Mouse (Mus musculus): ENCODE results near the gene Zfyve28.
A peak's percentile ranks its signal among the peaks of the same experiment; 100 is the strongest.

Zfyve28 gene

DNA sequence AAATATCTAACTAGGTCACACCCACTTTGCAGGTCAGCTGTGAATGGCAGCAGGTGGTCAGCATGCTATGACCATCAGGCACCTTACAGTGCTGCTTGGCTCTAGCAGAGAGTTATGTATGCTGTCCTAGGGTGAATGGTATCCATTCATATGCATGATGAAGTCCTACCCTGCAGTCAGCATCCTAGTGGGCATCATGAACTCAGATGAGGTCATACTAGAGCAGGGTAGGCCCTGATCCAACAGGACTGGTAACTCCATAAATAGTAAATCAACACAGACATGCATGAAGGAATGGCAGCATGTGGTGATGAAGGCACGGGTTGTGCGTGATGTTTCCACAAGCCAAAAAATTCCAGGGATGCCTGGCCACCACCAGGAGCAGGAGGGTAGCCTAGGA, 82.5 kb downstream of the Zfyve28 start:
- no peak for DNase-seq (ENCODE audit: low read depth)

- no peak for DNase-seq (ENCODE audit: low read depth)
Observed at GRCm38 (mm10) chr5:34204911-34205310, 83.3 kb downstream of the Zfyve28 start.

- DNase-seq (ENCODE audit: low read depth) = no peak
Observed at GRCm38 (mm10) chr5:34202006-34202405, 86.2 kb downstream of the Zfyve28 start.

DNA sequence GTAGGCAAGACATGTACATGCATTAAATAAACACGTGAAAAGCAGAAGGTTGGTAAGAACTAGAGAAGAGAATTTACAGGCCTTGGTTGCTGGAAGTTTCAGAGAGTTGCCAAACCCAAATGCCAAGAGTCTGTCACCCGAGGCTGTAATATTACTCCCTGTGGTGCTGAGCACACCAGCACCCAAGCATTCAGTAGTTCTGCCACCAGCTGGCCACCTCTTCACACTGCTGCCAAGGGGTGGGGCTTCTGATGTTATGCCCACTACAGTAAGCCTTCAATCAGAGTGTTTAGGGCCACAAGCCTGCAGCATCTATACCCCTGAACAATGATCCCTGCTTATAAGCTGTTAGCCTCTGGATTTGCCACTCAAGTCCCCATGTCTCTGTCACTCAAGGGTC, 86.9 kb downstream of the Zfyve28 start:
- DNase-seq (ENCODE audit: low read depth) = no peak

DNA sequence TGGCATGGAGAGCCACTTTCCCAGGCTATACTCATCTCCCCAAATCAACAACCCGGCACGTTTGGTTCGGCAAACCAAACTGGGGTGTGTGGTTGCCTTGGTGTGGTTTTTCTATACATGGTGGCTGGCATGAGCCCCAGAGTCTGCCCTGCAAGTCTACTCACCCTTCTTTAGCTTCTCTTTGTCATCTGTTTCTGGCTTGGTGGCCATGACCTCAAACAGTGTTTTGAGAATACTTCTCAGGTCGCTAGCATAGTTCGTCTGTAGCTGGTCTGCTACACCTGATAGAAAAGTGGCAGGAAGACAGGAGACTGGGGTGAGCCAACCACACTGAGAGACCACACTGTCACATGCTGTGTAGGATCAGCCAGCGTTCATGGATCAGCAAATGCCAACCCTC, 89.6 kb downstream of the Zfyve28 start:
- DNase-seq (ENCODE audit: low read depth) = no peak

DNA sequence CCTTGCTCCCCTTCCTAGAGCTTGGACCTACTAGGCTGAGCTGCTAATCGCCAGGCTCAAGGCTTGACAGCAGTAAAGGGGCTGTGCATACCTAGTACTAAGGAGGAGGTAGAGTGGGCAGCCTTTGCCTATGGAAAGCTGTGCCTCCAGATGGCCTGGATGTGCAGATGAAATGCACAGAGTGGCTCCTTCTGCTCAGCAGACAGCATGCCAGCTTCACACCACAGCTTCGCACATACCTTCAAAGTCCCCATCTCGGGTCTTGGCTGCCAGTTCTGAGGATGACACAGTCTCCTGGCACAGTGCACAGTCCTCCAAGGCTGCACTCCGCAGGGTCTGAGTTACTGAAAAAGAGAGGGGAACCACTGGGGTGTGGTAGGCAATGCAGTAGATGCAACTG, 91.0 kb downstream of the Zfyve28 start:
- DNase-seq (ENCODE audit: low read depth) = no peak

DNA sequence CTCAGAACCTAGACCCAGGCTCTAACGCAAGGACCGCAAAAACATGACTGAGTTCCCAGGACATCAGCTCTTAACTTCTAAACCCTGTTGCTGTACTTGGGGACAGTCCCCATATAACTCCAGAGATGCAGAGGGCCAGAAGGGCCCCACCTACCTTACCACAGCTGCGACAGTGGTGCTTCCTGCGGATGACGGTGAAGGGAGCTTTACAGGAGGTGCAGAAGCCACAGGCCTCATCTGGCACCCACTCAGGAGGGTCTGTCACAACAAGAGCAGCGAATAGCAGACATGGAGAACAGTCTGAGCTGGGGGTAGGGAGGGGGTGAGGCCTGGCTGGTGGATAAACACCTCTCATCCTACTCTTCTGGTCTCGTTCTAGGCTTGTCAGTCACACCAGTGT, 91.8 kb downstream of the Zfyve28 start:
- DNase-seq (ENCODE audit: low read depth) = no peak

- no peak for DNase-seq (ENCODE audit: low read depth)
Observed at GRCm38 (mm10) chr5:34195786-34196185, 92.5 kb downstream of the Zfyve28 start.

DNA sequence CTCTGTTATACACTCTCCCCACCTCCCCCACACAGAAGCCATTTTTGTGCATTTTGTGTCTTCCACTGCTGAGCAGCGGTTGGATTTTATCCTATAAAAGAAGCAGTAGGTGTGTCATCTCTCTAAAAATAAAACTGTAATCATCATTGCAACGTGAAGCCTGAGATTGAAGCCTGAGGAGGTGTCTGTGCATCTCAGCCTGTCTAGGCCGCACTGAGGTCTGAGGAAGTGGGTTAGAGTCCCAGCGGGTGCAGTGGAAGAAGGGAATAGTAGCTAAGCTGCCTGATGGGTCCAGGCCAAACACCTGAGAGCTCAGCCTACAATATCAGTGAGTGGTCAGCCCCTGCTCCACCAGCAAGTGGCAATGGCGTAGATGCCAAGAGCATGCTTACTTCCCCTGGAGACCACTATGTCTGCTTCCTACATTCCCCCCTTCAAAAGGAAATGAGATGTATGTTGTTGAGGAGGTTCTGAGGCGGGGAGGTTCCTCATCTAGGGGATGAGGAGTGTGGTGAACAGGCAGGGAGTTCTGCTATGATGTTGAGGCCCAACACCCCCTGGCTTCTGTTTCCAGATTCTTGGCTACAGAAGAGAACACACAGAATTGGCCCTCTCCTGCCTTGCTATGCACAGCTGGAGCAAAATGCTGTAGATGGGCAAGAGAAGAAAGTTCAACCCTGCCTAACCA, 93.1 kb downstream of the Zfyve28 start:
- DNase-seq (ENCODE audit: low read depth) = no peak

GRCm38 (mm10) chr5:34194426-34194825, 93.8 kb downstream of the Zfyve28 start:
- no peak for DNase-seq (ENCODE audit: low read depth)

GRCm38 (mm10) chr5:34191843-34192242, 96.4 kb downstream of the Zfyve28 start:
- DNase-seq (ENCODE audit: low read depth) = no peak

GRCm38 (mm10) chr5:34191021-34191420, 97.2 kb downstream of the Zfyve28 start:
- DNase-seq (ENCODE audit: low read depth) = no peak

DNA sequence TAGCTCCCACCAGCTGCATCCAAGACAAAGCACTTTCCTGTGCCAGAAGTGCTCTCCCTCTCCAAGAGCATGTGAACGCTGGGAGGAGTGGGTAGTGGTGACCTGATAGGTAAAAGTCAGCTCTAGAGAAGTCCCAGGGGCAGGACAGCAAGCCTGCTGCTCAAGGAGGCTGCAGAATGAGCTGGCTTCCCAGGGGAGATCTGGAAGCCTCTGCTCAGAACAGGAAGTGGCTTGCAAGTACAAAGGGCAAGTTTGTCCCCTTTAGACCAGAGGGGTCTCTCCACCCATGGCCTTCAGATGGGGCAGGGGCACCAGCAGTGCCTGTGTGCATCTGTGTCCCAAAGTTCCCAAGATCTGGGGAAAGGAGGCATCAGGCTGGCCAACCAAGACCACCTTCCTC, 98.7 kb downstream of the Zfyve28 start:
- no peak for DNase-seq (ENCODE audit: low read depth)

DNA sequence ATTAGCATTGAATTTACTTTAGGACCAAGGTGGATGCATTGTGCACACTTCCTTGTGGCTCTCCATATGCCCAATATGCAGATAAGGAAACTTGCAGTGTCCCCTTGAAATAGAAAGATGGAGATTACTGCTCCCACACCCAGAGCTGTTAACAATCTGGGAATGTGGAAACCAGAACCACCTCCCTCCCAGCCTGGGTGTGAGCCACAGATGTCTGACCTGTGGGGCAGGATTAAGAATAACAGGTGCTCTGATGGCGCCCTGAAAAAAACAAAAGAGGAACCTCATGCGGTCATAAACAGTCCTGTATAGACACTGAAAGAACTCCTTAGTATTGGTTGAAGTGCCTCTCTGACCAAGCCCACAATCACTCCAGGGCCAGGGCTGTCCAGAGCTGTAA, 99.4 kb downstream of the Zfyve28 start:
- DNase-seq (ENCODE audit: low read depth) = no peak

DNA sequence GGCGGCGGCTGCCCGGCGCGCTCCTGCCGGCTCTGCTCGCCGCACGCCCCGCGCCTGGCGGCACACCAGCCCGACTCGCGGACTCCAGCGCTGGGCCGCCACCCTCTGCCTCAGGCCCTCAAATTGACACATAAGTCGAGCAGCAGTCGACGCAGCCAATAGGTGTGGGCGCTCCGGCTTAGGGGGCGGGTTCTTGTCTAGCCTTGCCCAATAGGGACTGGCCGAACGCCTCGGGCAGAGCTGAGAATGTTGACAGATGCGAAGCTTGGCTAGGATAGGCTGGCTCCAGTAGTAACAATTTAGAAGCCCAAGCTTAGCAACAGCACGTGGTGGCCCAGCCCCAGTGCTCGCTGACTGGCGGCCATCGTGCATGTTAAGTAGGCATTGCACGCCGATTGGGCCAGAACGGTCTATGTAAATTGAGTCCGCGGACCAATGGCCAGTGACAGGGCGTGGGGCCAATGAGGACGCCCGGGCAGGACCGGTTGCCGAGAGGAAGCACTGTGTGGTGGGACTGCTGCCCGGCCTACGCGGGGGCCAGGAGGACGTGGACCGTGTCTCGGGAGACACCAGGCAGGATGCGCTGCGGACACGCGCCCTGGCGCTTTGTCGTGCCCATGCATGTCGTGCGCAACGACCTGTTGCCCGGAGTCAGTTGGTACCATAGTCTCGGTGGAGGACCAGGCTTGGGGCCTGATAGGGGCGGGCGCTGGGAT, 100.5 kb downstream of the Zfyve28 start, which contains the start of gene Mxd4:
TSS of gene Mxd4 (minus strand) at position 120 of the 716 bp plus-strand sequence.
- peak; percentile 97 for DNase-seq (ENCODE audit: low read depth)

DNA sequence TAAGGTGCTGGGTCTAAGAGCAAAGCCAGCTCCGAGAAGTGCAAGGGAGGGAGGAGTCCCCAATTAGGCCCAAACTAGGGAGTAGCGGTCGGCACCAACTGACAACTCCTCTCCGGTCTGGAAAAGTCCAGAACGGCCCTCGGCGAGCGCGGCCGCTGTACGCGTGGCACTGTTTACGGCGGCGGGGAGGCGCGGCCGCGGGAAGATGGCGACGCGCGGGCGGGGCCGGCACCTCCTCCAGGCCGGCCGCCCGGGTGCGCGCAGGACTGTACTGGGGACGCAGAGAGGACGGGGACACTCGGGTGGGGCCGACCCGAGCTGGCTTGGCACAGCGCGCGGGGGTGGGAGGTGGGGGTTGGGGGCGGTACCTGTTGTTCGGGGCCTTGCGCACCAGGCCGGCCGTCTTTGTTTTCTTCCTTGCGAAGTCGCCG, 101.3 kb downstream of the Zfyve28 start:
- no peak for DNase-seq (ENCODE audit: low read depth)

GRCm38 (mm10) chr5:34186391-34186790, 101.9 kb downstream of the Zfyve28 start:
- no peak for DNase-seq (ENCODE audit: low read depth)

DNA sequence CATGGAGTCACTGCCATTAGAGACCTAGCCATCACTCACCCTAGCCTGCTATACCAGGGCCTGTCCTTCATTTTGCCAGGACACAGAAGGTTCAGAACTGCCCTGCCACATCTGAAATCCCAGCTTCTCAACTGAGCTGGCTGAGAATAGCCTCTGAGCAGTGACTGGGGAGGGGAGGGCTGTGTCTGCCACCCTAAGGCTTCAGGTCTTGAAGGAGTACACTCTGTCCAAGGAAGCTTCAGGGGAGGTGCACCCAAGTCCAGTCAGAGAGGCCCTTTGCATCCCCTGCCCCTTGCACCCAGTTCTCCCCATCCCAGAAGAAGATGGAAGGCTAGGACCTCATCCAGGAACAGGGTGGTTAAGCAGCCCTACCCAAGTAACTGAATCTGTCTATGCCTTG, 102.5 kb downstream of the Zfyve28 start:
- DNase-seq (ENCODE audit: low read depth) = no peak

GRCm38 (mm10) chr5:34185051-34185580, 103.1 kb downstream of the Zfyve28 start:
- DNase-seq (ENCODE audit: low read depth) = no peak

- DNase-seq (ENCODE audit: low read depth) = no peak
Observed at GRCm38 (mm10) chr5:34183976-34184375, 104.3 kb downstream of the Zfyve28 start.

DNA sequence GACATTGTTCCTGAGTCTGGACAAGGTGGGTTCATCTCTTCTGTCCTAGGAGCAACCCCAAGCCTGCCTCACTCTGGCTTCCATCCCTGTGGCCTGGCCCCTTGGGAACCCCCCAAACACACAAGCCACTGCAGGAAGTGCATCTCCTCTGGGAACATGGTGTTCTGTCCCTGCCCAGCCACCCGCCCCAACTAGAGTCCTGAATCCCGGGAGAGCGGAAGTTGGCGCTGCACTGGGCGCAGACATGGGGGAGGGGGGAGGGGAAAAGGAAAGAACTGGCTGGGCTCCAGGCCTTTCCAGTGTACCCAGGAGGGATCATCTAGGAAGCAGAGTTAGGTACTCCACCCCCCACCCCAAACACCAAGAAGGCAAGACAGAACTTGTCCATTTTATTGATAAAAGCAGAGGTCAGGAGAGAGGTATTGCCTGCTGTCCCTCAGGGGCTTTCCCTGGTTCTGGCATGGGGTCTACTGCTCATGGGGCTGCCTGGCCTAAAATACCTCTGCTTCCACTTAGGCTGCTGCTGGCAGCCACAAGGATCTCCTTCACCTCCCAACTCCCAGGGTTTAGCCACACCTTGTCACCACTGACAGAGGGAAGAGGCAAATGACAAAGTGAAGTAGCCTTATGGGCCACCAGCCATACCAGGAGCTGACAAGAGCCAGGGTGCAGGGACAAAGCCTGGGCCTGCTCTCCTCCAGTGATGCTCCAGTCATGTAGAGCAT, 104.9 kb downstream of the Zfyve28 start:
- DNase-seq (ENCODE audit: low read depth) = no peak

DNA sequence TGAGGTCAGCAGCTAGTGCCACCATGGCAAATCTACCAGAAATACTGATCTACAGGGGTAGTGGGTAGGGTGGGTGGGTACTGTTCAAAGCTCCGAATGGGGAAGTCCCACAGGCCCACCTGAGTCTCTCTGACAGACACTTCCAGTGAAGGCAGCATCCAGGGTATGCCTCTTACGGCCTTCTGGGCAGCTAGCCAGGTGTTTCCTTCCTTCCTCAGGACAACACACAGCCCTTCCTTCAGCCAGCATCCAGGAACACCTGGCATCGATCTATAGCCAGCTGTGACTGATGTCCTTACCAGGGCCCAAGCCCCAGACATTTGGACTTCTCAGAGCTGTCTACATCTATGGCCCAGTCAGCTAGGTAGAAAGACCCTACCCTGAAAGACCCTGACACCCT, 105.8 kb downstream of the Zfyve28 start:
- no peak for DNase-seq (ENCODE audit: low read depth)

DNA sequence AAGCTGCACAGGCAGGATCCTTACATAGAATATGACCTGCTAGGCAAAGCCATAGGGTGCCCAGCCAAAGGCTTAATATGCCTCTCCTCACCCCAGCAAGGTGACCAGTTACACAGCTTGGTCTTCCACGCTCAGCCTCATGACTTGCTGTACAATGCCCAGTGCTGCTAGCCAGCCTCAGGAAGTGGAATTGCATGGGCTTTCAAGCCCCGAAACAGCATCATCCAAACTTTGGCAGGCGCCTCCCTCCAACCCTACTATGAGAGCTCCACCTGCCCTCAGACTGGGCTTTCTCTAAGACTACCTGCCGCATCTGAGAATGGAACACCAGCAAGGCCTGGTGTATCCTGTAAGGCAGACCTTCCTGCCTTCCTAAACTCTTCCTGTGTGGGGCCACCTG, 110.4 kb downstream of the Zfyve28 start:
- DNase-seq (ENCODE audit: low read depth) = no peak
